Mouse (Mus musculus): ENCODE results near the gene Pde1b.

DNA sequence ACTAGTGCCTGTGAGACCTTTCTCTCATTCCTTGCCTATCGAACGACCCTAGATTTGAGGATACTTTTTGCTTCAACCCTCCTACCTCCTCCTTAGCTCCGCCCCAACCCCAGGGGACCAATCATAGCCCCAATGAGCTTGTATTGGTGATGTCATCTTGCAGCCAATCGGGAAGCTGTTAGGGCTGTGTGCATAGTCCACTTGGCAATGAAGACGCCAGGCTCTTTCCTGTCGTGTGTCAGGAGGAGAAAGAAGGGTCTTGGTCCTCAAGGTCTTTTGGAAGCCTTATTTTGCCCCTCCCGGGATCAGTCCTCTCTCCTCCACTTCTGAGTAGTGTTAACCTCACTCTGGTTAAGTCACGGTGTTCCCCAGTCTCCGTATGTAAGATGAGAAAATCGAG is 11.3 kb downstream of the Pde1b start:
- no peak for TF ChIP-seq POLR2A (IDR thresholded peaks at IDR 0.05; ENCODE audit: low read depth, low read length)
- no peak for TF ChIP-seq CTCF (IDR thresholded peaks at IDR 0.05; ENCODE audit: extremely low read depth, insufficient read depth, insufficient read length, insufficient replicate concordance)
